Mouse (Mus musculus) mature B cell (primary cell): ENCODE data around the gene Mtmr11.

ENCODE experiments used
- in situ Hi-C: fragments of 300-500 bp; cut with MboI; formaldehyde crosslinking; loops from 2 replicates; pipeline ENCODE4 v1.14.3; 2019

Mtmr11 gene

DNA sequence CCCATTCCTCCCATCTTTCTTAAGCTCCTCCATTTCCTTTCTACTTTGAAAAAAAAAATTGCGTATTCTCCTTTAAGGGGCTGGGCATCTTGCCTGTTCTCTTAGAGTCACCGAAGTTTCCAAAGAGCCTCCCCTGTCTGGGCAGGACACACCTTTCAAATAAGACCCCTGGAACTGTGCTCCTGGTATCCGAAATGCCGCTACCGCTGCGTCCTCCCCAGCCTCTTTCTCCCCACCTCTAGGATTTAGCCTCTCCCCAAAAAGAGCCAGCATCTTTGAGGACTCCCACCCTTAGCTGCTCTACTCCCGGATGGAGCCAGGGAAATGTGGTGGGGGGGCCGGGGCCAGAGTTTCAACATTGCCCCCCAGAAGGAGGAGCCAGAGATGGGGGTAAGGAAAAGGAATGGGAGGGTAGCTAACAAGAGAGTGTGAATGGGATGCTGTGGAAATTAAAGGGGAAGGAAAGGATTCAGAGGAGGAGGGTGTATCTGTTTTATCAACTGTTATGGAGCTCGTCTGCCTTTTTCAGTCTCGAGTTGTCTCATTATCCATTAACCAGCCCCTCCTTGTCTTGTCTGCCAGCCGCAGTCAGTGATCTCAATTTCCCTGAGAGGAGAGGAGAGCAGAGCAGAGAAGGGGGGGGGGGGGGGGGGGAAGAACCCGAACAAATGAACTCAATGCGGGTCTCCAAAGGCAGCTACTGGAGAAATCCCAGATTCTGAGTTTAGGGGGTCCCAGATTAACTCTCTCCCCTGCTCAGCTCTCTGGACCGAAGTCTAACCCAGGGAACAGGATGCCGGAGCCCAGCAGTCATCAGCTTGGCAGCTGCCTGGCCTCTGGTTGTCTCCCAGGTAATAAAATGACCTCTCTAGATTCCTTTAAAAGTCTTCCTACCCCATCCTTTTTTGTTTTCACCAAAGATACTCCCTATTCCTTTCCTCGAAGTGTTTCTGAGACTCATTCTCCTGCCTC lies at the start of gene Mtmr11:
Mtmr11 (plus strand) TSS at position 136 of the 972 bp plus-strand sequence.
- in situ Hi-C loops, result no loop called here

DNA sequence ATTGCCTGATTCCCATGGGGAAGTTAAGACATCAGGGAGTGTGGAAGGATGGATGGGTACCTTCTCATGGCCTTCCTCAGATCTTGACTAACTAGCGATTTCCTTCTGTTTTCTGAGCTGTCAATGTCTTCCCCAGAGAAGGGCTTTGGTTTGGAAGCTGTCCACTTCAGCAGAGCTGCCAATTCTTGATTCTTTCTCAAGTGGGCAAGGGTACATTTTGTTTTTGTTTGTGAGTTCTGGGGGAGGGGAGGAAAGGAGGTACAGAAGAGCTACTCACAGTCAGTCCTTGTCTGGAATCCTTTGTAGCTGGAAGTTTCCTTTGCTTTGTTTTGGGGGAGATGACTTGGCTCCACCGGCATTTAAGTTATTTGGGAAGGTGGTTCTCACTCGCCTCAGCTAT lies 48.6 kb upstream of the Mtmr11 start:
- in situ Hi-C loops, result no loop called here

DNA sequence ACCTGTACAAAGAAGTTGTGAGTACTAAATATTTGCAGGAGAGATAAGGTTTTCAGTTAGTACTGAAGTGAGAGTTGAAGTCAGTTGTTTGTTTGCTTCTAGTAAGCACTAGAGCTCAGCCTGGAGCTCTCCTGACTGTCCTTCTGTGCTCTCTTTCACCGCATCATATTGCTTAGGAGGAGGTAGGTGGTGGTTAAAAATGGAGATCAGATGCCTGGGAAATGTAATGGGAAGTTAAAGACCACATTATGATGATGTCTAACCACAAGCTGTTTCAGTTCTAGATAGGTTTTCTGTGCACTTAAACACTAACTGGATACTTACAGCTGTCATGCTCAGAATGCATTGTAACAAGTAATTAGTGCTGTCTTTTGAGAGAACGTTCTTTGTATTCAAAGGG lies 43.7 kb upstream of the Mtmr11 start:
- in situ Hi-C loops, result no loop called here

DNA sequence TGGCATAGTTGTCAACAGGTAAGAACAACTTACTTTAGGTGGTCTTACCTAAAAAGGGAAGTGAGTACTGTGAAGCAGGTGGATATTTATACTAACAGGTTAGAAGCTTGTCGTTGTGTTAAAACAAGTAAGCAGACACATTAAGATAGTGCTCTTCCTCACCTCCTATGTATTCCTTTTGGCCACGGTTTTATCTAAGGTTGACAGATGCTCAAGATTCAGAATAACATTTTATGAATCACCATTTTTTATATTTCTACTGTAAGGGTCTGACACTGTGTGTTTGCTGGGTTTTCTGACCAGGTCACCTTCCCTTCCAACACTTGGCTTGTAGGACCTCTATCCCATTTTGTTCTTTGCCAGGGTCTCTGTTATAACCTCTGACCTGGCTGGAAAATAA lies 43.1 kb upstream of the Mtmr11 start:
- in situ Hi-C loops, result no loop called here

DNA sequence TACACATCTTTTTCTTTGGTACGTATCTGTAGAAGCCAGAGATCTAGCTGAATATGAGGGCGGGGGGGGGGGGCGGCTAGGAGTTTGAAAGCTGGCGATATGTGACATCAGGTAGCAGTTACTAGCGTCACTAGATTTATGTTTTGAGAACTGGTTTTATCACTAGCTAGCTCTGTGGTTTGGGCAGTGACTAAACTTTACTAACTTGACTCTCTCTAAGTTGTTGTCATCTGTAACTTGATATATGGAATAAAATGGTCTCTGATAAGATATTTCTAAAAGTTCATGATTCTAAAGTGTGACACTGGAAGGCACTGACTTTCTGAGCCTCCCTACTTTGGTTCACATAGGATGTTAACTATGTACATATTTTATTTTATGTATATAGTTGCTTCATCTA lies 37.6 kb upstream of the Mtmr11 start:
- in situ Hi-C loops, result no loop called here

DNA sequence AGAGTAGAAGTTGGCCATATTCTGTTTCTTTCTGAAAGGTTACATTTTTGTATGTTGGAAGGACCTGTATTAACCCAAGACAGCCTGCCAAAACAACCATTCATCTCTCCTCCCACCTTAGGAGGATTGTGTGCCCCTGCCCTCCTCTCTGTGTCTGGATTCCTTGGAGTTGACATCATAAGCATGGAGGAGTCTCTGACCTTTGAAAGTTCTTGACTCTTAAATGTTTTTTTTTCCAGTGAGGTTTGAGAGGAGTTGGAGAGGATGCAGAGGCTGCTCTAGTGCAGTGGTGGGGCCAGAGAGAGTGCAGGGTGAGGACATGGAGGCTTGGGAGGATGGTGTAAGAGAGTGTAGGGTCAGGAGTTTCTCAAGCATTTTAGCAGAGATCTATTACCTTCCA lies 33.7 kb upstream of the Mtmr11 start:
- in situ Hi-C loops, result no loop called here

DNA sequence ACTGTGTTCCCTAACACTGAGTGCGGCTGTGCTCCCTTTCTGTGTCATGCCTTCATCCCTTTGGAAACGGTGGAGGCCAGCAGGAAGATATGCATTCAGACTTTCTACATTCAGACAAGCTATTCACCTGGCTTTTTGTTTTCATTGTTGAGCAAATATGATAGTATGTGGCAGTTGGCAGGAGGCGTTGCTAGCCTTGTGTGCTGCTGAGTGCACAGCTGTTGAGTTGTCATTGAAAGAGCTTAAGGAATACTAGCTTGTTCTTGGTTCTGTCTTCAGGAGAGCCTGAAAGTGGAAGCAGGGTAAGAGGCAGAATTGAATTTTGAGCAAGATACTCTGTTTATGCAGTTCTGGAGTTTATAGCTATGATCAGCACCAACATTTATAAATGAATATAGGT lies 29.3 kb upstream of the Mtmr11 start:
- in situ Hi-C loops, result no loop called here

DNA sequence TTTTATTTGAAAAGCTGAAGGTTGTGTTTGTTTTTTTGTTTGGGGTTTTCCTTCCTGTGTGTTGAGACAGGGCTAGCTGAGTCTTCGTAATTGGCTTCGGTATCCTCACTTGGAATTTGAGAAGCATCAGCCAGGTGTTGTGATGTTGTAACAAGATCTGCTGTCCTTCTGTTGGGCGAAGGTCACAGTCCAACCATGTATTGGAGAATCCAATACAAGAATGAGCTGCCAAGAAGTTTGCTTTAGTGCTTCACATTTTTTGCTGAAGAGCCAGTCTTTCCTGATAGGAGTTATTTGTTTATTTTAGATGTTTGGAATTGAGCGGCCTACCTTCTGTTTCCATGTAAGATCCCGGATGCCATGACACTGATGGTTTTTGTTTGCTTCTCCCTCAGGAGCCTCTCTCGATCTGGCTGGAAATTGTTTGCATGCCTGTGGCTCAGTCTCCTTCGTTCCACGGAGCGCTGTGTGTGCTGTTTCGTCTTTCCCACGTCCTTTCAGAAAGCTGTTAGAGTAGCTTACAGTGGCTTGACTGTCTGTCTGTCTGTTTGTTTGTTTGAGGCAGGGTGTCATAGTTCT lies 28.4 kb upstream of the Mtmr11 start:
- in situ Hi-C loops, result no loop called here

DNA sequence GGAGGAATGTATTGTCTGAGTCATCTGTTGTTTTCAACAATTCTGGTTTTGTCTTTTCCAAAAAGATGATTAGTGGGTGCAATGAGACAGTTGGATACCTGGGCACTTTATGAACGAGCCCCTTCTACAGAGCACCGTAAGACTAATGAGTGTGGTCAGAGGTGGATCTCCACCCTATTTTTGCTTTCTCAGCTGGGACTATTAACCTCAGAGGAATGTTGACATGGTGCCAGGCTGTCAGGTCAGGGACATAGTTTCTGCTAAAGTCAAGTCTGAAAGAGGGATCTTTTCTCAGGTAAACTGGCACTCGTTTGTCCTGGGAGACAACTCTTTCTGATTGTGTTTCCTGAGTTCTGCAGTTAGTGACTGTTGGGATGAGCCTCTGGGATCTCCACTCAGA lies 26.8 kb upstream of the Mtmr11 start:
- in situ Hi-C loops, result no loop called here

DNA sequence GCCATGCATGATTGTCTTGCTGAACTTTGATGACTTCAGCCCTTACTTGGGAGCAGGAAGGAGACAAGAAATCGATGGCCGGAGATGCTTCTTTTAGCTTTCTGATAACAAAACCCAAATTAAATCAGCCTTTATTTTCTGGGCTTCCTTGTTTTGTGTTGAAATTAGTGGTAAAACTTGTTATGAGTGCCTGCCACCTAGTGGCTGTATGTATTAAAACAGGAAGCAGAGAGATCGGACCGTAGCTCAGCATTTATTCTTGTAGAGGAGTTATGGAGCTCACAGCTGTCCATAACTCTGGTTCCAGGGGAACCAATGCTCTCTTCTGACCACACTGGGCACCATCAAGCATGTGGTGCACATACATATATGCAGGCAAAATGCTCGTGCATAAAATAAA lies 13.9 kb upstream of the Mtmr11 start:
- in situ Hi-C loops, result loop anchor here (5.0 to 10.0 kb wide), 2 partner anchors 66 to 183 kb away; no protein-coding TSS in a partner anchor

DNA sequence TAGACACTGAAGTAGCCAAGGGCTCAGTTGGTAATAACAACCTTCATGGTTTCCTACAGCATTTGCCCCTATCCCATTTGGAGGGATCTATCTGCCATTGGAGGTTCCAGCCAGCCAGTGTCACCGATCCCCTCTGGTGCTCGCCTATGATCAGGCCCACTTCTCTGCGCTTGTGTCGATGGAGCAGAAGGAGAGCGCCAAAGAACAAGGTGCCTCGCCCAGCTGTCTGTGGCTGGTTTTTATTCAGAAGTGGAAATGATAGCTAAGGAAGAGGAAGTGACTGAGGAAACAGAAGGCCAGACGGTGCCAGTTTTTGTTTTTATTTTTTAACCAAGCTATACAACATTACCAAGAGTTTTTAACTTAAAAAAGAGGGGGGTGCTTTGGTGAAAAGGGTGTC lies 10.0 kb upstream of the Mtmr11 start:
- in situ Hi-C loops, result no loop called here

DNA sequence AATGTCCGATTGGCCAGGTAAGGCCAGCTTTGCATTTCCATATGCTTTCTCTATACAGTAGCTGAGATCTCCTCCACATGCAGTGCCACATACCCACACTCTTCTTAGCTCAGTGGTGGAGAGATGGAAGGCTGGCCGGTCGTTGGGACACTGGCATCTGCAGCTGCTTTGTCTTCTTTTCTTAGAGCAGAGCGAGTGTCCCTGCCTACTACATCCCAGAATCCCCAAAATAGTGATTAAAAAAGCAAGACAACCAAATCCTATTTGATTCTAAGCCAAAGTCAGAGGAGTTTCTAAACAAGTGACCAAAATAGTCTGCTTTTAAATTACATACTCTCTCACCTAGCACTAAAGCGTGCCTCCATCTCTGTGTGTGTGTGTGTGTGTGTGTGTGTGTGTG lies 9.2 kb upstream of the Mtmr11 start:
- in situ Hi-C loops, result no loop called here

DNA sequence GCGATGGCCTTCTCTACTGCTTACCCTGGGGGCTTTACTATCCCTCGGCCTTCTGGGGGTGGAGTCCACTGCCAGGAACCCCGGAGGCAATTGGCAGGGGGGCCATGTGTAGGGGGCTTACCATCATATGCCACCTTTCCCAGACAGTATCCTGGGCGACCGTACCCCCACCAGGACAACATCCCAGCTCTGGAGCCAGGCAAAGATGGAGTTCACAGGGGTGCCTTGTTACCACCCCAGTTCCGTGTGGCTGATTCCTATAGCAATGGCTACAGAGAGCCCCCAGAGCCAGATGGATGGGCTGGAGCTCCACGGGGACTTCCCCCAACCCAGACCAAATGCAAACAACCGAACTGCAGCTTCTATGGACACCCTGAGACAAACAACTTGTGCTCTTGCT lies 6.3 kb upstream of the Mtmr11 start:
- in situ Hi-C loops, result no loop called here

DNA sequence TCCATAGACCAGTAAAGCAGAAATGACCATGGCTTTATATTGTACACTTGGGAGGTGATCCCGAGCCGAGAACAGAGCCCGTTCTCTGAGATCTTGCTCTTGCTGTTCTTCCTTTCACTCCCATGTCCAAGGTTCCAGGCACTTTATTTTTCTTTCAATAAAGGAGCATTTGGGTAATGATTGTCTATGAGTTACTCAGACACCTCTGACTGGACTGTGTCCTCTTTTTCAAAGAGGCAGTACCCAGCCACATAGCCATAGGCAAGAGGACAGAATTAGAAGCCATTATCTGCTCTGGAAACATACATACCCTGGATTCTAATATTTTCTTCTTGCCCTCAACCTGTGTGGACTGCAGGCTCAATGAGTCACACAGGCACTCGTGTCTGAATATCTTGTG lies 2.0 kb upstream of the Mtmr11 start:
- in situ Hi-C loops, result no loop called here

DNA sequence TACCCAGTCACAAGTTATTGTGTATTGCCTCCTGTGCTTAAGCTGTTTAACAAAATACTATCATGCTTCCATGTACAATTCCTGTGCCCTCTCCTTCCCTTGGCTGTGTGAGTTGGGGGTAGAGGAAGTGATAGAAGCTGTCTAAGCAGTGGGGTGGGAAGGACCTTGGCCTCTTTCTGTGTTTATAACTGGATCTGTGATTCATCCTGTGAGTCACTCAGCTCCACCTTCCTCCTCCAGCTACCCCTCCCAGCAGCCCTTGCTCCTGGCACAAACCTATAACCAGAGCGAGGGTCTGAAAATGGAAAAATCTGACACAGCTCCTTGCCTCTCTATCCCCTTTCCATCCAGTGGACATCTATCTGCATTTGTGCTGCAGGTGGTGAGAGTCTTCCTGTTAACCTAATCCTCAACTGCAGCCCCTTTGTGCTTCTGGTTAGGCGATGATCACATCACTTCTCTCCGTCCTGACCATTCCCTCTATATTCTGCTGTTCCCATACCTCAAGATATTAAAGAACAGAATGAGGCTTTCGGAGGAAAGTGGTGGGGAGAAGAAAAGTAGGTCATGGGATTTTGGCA lies 1.5 kb upstream of the Mtmr11 start:
- in situ Hi-C loops, result no loop called here

DNA sequence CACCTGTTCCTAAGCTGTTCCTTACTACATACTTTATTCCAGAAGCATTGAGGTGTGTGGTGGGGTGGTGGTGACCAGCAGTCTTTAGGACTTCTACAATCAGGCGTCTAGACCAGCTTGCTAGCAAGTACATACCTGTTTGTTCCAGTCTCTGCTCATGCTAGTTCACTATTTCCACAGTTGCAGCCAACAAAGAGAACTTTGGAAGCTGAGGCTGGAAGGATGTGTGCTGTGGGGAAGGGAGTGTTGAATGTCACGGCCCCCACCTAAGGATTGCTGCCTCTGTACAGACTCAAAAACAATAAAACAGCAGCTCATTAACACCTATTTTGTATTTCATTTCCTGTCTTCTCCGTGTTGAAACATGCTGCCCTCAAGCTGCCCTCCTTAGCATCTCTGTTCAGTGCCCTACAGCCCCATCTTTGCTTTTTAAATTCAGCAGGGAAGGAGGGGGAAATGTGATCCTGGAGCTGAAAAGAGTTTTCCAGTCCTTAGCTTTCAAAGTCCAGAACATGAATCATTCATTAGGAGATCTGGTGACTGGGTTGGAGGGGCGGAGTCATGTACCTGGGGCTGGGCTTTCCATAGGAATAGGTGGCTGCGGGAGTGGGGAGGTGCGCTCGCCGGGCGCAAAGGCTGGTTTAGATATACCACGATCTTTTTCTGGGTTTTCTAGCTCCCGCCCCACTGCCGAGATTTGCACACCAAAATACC lies 844 bp upstream of the Mtmr11 start:
- in situ Hi-C loops, result no loop called here

DNA sequence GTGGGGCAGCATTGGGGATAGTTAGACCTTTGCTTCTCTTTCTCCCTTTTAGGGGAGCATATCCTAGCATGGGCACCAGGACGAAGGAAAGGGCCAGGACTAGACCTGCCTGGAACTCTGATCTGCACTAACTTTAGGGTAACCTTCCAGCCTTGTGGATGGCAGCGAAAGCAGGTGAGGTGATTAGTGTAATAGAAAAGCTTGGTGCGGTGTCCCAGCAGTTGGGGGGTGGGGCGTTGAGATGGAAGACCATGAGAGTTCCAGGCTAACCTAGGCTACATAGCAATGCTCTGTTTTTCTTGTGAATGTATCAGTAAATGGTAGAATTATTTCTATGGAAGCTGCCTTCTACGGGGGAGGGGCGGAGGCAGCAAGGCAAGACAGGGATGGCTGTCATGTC lies 1.2 kb downstream of the Mtmr11 start:
- in situ Hi-C loops, result no loop called here

DNA sequence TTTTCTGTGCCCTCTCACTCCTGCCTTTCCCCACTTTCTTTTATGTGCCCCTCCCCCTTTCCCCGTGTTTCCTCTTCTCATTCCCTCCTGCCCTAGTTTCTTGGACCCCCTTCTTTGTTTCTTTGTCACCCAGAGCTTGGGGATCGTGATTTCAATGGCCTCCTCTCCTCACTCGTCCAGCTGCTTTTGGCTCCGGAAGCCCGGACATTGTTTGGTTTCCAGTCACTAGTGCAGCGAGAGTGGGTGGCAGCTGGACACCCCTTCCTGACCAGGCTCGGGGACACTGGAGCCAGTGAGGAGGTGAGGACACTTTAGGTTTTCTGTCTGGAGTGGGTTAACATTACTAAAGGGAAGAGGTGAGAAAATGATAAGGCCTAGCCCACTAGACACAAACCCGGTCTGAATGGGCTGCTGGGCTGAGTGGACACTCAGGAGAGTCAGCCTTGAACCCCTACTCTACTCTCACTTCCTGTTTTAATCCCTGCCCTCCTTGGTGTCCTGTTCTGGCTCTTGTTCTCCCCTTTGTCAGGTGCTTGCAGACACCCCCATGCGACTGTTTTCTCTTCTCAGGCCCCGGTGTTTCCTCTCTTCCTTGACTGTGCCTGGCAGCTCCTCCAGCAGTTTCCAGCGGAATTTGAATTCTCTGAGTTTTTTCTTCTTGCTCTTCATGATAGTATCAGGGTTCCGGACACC lies 6.8 kb downstream of the Mtmr11 start:
- in situ Hi-C loops, result no loop called here

DNA sequence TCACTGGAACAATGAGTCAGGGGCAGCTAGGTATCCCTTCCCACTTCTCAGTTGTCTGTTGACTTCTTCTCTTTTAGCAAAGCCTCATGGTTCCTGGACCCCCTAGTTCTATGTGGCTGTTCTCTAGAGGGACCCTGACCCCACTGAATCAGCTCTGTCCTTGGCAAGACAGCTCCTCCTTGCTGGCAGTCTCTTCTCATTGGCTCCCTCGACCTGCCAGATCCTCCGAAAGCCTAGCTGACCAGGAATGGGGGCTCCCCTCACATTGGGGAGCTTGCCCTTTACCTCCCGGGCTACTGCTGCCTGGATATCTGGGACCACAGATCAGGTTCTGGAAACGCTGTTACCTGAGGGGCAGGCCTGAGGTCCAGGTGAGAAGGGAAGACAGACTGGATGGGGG lies 8.5 kb downstream of the Mtmr11 start:
- in situ Hi-C loops, result no loop called here

DNA sequence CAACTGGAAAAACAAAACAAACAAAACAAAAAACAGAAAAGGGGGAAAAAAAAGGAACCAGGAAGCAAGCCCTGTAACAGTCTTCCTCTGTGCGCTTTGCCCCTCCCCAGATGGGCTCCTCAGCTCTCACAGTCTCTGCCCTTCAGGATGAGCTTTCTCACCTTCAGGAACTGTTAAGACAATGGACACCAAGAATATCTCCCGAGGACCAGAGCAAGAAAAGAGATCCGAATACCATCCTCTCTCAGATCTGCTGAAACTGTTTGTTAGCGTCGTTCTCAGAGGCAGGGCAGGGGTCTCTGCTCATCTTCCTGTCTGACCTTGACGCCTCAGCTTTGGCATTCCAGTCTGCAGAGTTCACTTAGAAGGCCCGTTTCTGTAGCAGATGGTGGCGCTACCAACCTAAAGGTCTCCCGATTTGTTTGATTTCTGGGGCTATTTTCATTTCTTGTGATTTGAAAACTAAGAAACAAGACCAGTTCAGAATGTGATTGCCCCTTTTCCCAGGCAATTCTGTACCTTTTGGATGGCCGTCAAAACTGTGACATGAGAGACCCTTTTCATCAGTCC lies 9.3 kb downstream of the Mtmr11 start:
- in situ Hi-C loops, result no loop called here

DNA sequence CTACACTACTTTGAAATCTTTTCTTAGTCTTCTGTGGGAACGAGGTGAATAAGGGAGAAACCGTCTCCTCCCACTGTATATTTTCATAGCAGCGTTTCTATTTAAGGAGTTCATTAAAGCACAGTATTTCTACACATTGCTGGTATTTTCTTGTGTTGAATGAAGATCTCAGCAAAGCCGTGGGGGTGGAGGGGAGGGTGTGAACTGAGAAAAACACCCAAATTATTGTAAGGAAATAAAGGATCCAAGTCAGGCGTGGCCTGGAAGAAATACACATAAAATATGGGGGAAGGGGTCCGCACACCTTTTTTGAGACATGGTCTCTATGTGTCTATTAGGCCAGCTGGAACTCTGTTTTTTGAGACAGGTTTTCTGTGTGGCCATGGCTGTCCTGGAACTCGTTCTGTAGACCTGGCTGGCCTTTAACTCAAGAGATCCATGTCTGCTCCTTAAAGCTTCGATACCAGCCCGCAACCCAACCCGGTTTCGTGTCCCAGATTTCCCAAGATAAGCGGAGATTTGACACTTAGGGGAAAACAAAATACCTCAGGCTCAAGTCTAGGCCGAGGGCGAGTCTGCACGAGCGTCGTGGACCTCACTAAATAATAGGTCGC lies 9.9 kb downstream of the Mtmr11 start:
- in situ Hi-C loops, result no loop called here
